Mouse (Mus musculus): ENCODE results near the gene Ptn.

The Ptn gene

GRCm38 (mm10) chr6:36815992-36816391, 6.0 kb upstream of the Ptn start:
- DNase-seq, result no peak

GRCm38 (mm10) chr6:36812666-36813515, 2.9 kb upstream of the Ptn start:
- no peak for DNase-seq

GRCm38 (mm10) chr6:36810448-36810847, 428 bp upstream of the Ptn start:
- DNase-seq, result peak; percentile 33 to 42

DNA sequence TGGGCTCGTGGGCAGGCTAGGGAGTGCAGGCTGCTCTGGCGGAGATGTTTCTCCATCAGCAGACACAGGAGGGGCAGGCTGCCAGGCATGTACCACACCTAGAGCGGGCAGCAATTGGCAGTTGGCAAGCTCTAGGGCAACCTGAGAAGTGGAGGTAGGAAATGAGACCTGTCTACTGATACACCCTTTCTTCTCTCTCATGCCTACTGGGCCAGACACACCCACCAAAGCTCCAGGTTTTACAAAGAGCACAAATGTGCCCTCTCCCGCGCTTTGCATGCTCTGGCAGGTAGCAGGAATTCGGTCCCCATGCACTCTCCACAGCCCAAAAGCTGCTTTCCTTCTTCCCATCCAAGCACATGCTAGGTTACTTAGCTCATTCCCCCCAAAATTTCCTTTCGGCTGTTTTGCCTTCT, 701 bp downstream of the Ptn start:
- DNase-seq, result peak; percentile 55 to 73

DNA sequence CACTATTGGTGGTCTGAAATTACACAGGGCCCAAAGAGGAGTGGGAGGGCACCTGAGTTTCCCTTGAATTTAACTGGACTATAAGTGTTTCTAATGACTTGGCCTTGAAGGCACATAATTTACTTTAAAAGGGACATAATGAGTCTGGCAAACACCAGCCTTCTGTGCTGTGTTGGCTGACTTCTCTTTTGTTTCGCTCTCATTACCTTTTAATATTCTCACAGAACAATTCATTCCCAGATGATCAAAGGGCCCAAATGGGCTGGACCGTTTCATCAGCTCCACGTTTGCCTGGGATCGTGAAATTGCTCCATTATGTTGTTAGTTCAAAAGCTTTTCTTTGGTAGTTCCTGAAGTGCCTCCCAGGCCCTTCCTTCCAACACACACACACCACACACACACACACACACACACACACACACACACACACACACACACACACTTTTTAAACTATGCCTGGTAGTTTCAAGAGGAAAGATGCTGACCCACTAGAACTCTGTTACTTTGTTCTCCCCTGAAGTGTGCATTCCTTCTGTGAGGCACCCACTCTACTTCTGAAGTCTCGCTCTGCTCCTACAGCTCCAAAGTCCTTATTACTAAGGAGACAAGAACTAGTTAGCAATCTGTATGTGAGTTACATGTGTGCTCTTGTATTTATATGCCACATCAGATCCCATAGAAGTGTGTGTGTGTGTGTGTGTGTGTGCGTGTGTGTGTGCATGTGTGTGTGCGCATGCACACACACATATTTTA, 1.5 kb downstream of the Ptn start:
- no peak for DNase-seq

DNA sequence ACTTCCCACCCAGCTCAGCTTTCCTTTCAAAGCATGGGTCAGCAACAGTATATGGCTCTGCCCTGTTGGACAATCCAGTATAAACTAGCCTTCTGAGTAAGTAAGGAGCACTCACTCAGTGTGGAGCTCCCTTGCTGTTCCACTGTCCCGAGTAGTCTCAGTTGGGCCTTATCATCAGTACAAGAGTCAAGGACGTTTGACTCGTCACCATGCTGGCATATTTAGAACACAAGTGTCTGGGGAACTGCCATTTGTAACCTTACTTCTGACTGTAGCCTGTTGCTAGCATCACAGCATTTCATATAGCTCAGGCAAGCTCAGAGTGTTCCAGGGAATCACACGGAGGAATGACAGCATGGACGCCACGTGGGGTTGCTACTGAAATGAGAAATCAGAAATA, 3.1 kb downstream of the Ptn start:
- DNase-seq, result no peak

- no peak for DNase-seq
Observed at GRCm38 (mm10) chr6:36800309-36800946, 9.6 kb downstream of the Ptn start.

DNA sequence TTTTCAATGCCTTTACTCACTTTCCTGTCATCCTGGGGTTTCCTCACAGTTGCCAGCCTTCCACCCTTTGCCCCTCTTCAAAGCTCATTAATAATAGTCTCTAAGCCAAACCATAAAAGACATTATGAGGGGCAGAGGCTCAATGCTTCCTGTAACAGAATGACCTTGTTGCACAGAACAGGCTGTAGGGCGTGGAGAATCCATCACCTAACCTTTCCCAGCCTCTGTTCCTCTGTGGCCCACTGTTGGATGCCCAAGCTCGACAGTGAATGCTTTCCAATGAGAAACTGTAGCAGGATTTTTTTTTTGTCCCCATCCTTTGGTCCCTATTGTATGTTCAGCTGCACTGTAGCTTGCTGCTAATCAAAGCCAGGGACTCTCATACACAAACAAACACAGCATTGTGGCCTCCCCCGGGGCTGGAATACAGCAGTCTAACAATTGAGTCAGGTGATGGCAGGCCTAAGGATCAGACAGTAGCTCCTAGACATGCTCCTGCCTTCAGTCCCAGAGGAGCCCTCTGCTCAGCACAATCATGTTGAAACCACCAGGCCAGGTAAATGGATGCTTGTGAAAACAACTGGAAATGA, 12.9 kb downstream of the Ptn start:
- no peak for DNase-seq

- DNase-seq, result no peak
Observed at GRCm38 (mm10) chr6:36794535-36794934, 15.5 kb downstream of the Ptn start.

- DNase-seq, result no peak
Observed at GRCm38 (mm10) chr6:36793775-36794174, 16.2 kb downstream of the Ptn start.

DNA sequence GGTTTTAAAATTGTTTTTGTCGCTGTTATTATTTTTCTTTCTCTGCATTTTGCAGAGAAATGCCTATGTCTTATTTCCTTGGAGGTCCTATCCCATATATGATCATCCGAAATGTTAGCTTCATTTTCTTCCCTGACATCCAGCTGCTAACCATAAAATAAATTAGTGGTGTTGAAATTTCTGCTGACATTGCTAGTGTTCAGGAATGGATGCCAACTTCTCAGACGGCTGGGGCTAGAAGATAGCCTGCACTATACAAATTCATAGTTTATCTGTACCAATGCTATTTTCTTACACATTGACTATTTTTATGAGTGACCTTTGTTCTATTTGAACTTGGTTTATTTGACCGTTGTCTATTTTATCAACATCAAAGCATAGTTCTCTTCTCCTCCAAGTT, 20.8 kb downstream of the Ptn start:
- no peak for DNase-seq

DNA sequence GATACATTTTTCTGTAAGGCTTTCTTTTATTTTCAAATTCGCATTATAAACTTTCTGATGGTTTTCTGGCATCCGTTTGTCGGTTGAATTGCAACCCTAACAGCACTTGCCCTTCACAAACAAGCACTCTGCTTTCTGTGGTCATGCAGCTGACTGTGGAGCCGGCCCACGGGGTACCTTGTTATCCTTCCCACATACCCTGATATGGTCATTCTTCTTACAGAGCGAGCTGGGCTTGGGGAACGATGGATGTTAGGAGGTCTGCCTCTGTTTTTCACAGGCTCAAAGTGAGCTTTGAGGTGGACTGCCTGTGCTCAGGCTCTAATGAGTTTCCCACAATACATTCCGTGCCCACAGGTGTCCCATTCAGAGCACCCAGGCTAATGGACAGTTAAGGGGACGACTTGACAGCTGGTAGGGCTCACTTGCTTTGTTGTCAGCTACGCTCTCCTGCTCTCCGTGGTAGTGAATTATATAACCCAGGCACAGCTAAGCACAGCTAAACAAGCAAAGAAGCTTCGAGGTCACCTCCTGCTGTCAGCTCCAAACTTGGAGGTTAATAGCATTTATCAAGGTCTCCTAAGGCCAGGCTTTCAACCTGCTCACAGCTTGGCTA, 21.3 kb downstream of the Ptn start:
- DNase-seq, result peak; percentile 37 to 51

- DNase-seq, result no peak
Observed at GRCm38 (mm10) chr6:36784682-36785208, 25.3 kb downstream of the Ptn start.

- peak in 1 of 2 experiments; percentile 47 for DNase-seq
Observed at GRCm38 (mm10) chr6:36782481-36782880, 27.5 kb downstream of the Ptn start.

- peak in 1 of 2 experiments; percentile 42 for DNase-seq
Observed at GRCm38 (mm10) chr6:36777567-36778337, 32.3 kb downstream of the Ptn start.

- no peak for DNase-seq
Observed at GRCm38 (mm10) chr6:36777039-36777438, 33.0 kb downstream of the Ptn start.

GRCm38 (mm10) chr6:36775647-36776360, 34.2 kb downstream of the Ptn start:
- no peak for DNase-seq

GRCm38 (mm10) chr6:36772541-36772940, 37.5 kb downstream of the Ptn start:
- DNase-seq, result no peak

DNA sequence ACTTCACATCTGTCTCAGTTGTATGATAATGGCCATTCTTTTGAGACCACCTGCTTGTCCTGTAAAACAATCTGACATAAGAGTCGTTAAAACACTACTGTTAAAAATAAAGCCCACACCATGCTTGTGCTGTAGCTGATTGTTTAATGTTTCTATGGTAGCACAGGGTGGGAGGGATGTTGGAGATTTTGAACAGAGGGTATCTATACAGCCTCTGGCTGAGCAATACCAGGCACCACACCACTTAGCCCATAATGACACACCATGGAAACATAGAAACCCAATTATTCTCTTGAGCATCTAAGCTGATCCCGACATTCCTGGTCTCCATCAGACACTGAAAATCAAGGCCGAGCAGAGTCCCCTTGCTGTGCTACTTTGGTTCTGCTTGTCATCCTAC, 41.0 kb downstream of the Ptn start:
- no peak for DNase-seq

GRCm38 (mm10) chr6:36766941-36767340, 43.1 kb downstream of the Ptn start:
- DNase-seq, result no peak
